Mouse (Mus musculus) liver, embryonic 11.5 days (tissue): ENCODE measurements around the gene Gm12258. TPM values are rescaled to one million over a fixed set of nuclear protein-coding genes. Genes with fewer than 3 reads are reported as not detected.

Experiments used
- ATAC-seq: fragments of 200-750 bp; cut with Nextera tagmentation; replicated peaks from 2 replicates; pipeline ENCODE4 v1.8.0; 2017; ENCODE audit warnings: moderate number of reproducible peaks, mild to moderate bottlenecking, moderate TSS enrichment, moderate library complexity; ENCODE audit not compliant: low FRiP score
- DNase-seq: peaks from one replicate; pipeline ENCODE4 v3.0.0-alpha.2; 2017; ENCODE audit warnings: low spot score
- H3K27ac ChIP-seq: fragments of 300-500 bp; sonication (generic); 2 replicates; pipeline ENCODE4 v1.5.1; 2014; ENCODE audit warnings: mild to moderate bottlenecking, low read depth, low read length, control low read depth
- H3K27me3 ChIP-seq: fragments of 300-500 bp; sonication (generic); replicated peaks from 2 replicates; pipeline ENCODE4 v1.6.1; 2014; ENCODE audit warnings: low read length, mixed read lengths; ENCODE audit not compliant: control insufficient read depth, insufficient read depth
- H3K36me3 ChIP-seq: fragments of 300-500 bp; sonication (generic); 2 replicates; pipeline ENCODE4 v1.6.1; 2014; ENCODE audit warnings: mild to moderate bottlenecking, low read length, moderate library complexity, mixed read lengths; ENCODE audit not compliant: control insufficient read depth, insufficient read depth
- H3K4me1 ChIP-seq: fragments of 300-500 bp; sonication (generic); replicated peaks from 2 replicates; pipeline ENCODE4 v1.6.1; 2014; ENCODE audit warnings: low read length, mixed read lengths; ENCODE audit not compliant: control insufficient read depth, insufficient read depth
- H3K4me2 ChIP-seq: fragments of 300-500 bp; sonication (generic); 2 replicates; pipeline ENCODE4 v1.6.1; 2014; ENCODE audit warnings: mild to moderate bottlenecking, control low read depth, moderate library complexity
- H3K4me3 ChIP-seq: fragments of 300-500 bp; sonication (generic); 2 replicates; pipeline ENCODE4 v1.5.1; 2014; ENCODE audit warnings: low read depth, low read length, control low read depth
- H3K9ac ChIP-seq: fragments of 300-500 bp; sonication (generic); 2 replicates; pipeline ENCODE4 v1.6.1; 2014; ENCODE audit warnings: low read depth, low read length, control low read depth
- H3K9me3 ChIP-seq: fragments of 300-500 bp; sonication (generic); 2 replicates; pipeline ENCODE4 v1.6.1; 2016; ENCODE audit warnings: low read length, inconsistent platforms, mixed read lengths; ENCODE audit not compliant: control insufficient read depth
- WGBS: fragments of 180-500 bp; shearing (Covaris S2); extraction: QIAGEN DNeasy Blood & Tissue Kit; methylation state at CpG from one replicate; pipeline ENCODE4 v1.1.7; 2014; 5-methylcytosine and 5-hydroxymethylcytosine counted together
- polyA plus RNA-seq: library from polyadenylated mRNA; unstranded; fragments of >200 nt; fragmentation: Nextera tagmentation; extraction: Ambion mirVana; gene quantifications from 2 replicates; pipeline ENCODE4 v1.2.1, GENCODE M21; 2014

Gene Gm12258
- polyA plus RNA-seq, 1 experiment from 2014 or later = 4.3 TPM

DNA sequence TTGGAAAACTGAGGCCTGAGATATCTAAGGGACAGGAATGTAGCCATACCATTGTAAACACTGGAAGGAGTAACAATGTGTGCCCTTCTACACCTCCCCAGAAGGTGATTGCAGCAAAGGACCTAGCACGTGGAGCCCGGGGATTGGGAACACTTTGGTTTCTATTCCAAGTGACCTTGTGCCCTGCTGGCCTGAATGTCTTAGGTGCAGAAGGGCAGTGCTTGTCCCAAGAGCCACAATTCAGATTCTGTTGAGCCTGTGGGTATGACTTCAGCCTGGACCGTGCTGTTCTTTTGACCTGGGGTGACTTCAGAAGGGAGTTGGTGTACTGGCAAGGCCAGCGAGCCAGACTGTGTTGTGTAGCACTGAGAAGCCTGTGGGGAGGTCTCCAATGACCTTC lies 24.0 kb downstream of the Gm12258 start:
- 85% methylated on average over 4 of the region's 4 CpGs for WGBS
- Histone ChIP-seq H3K4me3 (no peak overlapping the region), H3K36me3 (peaks cover 8% of the 10 kb centered on the region; the same call in 1 of the 2 replicates), H3K27ac (no peak overlapping the region), H3K27me3 (no peaks in the 10 kb centered on the region), H3K4me2 (no peak overlapping the region), H3K4me1 (no peaks in the 10 kb centered on the region), H3K9me3 (no peaks in the 10 kb centered on the region), H3K9ac (no peak overlapping the region)
- DNase-seq (no peak), ATAC-seq (no peak)

DNA sequence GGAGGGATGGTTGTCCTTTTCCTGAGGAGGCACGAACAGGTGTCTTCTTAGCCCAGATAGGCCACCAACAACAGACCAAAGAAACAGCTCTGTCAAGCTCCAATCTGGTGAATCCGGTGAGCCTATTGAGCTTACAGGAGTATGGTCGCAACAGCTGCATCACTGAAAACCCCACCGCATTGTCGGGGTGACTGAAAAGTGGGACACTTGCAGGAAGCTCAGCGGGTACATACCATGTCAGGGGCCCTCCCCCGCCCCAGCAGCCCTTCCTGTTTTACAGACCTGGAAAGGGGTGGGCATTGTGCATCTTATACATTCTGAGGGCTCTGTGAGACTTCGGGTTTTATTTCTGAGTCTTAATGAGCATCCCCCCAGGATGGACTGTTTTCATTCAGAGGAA lies 36.8 kb downstream of the Gm12258 start:
- H3K36me3 ChIP-seq = peaks cover 17% of the 10 kb centered on the region; the same call in 1 of the 2 replicates

DNA sequence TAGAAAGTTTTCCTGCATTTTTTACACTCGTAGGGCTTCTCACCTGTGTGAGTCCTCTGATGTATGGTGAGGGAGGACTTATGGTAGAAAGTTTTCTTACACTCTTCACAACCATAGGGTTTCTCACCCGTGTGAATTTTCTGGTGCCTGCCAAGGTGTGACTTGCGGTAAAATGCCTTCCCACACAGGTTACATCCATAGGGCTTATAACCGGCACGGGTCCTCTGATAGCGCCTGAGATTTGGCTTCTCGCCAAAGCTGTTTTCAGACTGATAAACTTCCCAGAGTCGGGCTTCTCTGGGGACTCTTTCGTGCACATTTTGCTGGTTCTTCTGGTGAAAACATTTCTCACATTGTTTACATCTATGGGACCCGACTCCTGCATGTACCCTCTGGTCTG lies 43.6 kb downstream of the Gm12258 start:
- DNase-seq (no peak), ATAC-seq (no peak)
- Histone ChIP-seq H3K4me2 (no peak overlapping the region), H3K27me3 (no peaks in the 10 kb centered on the region), H3K9ac (no peak overlapping the region), H3K36me3 (peaks cover 50% of the 10 kb centered on the region), H3K4me3 (no peak overlapping the region), H3K9me3 (no peaks in the 10 kb centered on the region), H3K27ac (no peak overlapping the region), H3K4me1 (no peaks in the 10 kb centered on the region)
- 93% methylated on average over 10 of the region's 10 CpGs for WGBS

More for the DNA sequence above, 36.8 kb downstream of the Gm12258 start:
- Histone ChIP-seq H3K27me3 (no peaks in the 10 kb centered on the region), H3K4me1 (no peaks in the 10 kb centered on the region), H3K27ac (no peak overlapping the region), H3K9me3 (no peaks in the 10 kb centered on the region), H3K4me2 (no peak overlapping the region), H3K4me3 (no peak overlapping the region), H3K9ac (no peak overlapping the region)
- no peak for DNase-seq
- ATAC-seq = no peak
- 86% methylated on average over 8 of the region's 8 CpGs for WGBS

DNA sequence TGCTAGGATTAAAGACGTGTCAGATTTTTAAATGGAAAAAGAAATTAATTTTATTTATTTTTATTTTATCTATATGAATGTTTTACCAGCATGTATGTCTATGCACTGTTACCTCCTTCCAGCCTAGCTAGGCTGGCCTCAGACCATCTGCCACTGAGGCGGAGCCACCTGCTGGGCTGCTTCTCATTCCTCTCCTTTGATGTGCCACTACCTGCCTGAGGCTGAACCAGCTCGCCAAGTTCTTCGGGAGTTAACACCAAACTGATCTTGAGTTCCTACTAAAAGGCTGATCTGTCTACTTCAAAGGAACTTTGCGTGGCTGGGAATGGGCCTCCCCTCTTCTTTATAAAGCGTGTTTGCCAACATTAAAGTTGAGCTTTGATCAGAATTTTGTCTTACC lies 47.5 kb downstream of the Gm12258 start:
- H3K27ac ChIP-seq = no peak overlapping the region
- peaks cover 58% of the 10 kb centered on the region for H3K36me3 ChIP-seq
- DNase-seq = no peak
- no peak overlapping the region for H3K4me2 ChIP-seq
- H3K27me3 ChIP-seq = no peaks in the 10 kb centered on the region
- no peak overlapping the region for H3K9ac ChIP-seq
- 85% methylated on average over 6 of the region's 6 CpGs for WGBS
- no peak overlapping the region for H3K4me3 ChIP-seq
- no peaks in the 10 kb centered on the region for H3K9me3 ChIP-seq
- H3K4me1 ChIP-seq = no peaks in the 10 kb centered on the region
- ATAC-seq = no peak

DNA sequence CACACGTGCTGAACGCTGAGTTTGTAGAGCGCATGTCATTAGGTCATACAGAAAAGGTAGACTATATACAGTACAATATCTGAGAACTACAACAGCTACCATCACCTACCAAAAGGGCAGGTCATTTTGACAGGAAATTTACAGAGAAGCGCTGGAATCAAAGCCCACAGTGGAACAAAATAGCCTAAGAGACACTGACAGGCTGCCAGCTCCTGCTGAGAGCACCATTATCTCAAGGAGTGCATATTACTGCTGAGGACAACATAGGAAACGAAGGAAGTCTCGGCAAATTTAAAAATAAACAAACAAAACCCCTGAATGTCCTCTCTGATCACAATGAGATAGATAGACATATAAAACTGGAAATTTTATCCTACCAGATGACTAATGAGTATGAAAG lies 50.5 kb downstream of the Gm12258 start:
- 88% methylated on average over 6 of the region's 6 CpGs for WGBS
- H3K27me3 ChIP-seq = no peaks in the 10 kb centered on the region
- peaks cover 37% of the 10 kb centered on the region; the same call in 1 of the 2 replicates for H3K36me3 ChIP-seq

DNA sequence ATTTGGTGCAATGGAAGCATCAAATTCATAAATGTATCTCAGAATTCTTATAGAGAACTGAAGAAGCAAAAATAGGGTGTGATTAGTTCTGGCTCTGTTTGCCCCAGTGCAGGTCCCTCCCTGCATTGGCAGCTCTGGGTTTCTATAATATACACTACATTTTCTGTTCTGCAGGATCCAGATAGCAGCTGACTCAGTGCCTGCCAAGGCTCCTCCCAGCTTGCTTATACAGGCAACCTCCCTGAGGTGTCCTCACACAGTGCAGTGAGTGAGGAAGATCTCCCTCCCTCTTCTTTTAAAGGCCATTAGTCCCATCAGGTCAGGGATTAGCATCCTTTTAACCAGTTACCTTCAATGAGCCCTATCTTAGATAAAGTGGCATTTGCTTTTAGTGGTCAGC lies 54.1 kb downstream of the Gm12258 start:
- no peak for DNase-seq
- no peaks in the 10 kb centered on the region for H3K27me3 ChIP-seq
- H3K9me3 ChIP-seq = no peaks in the 10 kb centered on the region
- H3K9ac ChIP-seq = no peak overlapping the region
- H3K4me3 ChIP-seq = no peak overlapping the region
- no peak overlapping the region for H3K27ac ChIP-seq
- ATAC-seq = peak; percentile 55
- peak overlapping the region; percentile 34; the same call in 1 of the 2 replicates for H3K4me2 ChIP-seq
- H3K4me1 ChIP-seq = peaks cover 10% of the 10 kb centered on the region
- peaks cover 15% of the 10 kb centered on the region; the same call in 1 of the 2 replicates for H3K36me3 ChIP-seq

More for the DNA sequence above, 50.5 kb downstream of the Gm12258 start:
- Histone ChIP-seq H3K9me3 (no peaks in the 10 kb centered on the region), H3K4me1 (peaks cover 6% of the 10 kb centered on the region; the same call in 1 of the 2 replicates), H3K4me3 (no peak overlapping the region), H3K4me2 (no peak overlapping the region), H3K27ac (no peak overlapping the region), H3K9ac (no peak overlapping the region)
- DNase-seq (no peak), ATAC-seq (no peak)

DNA sequence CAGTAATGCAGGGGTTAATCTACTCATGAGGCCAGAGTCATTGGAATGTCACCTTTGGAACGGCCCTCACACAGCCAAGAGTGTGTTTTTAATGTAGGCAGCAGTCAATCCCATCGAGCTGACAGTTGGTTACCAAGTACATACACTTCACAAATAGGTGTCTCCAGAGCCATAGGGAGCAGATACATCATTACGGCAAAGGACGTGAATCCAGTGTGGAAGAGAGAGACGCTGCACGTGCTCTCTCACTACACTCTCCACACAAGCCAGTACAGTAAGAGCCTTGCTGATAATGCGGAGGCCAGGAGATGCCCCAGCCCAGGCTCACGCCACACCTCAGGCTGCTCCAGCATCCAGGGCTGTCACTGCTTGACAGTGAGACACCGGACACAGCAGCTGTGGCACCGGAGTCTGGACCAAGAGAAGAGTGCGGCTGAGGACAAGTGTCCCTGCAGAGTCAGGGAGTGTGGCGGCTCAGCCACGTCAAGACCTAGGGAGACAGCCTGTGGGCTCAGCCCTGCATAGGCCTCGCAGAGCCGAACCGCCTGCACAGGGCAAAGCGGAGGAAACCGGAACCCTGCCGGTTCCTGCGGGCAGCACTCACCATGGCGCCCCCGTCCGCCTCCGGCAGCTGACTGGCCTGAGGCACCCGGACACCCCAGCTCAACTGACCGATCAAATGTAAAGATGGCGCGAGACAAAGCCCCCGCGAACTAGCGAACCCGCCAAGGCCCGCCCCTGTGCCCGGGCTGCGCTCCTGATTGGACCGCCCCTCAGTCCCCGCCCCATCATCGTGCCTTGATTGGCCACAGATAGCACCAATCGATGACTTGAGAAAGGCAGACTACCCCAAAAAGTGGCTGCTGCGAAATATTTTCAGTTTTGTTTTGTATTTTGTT lies 56.8 kb downstream of the Gm12258 start, which contains the start of gene Zfp39:
TSS of gene Zfp39 (minus strand) at position 715 of the 899 bp plus-strand sequence.
- peak within 1 kb of the TSS; percentile 96 for H3K4me2 ChIP-seq
- no peaks in the 10 kb centered on the region for H3K27me3 ChIP-seq
- 1% methylated on average over 40 of the region's 40 CpGs for WGBS
- peaks cover 7% of the 10 kb centered on the region; the same call in 1 of the 2 replicates for H3K36me3 ChIP-seq
- peaks cover 10% of the 10 kb centered on the region for H3K4me1 ChIP-seq
- H3K27ac ChIP-seq = peak within 1 kb of the TSS; percentile 93
- H3K9me3 ChIP-seq = no peaks in the 10 kb centered on the region
- H3K4me3 ChIP-seq = peak within 1 kb of the TSS; percentile 91
- H3K9ac ChIP-seq = peak within 1 kb of the TSS; percentile 94
- ATAC-seq = peak; percentile 94
- peak; percentile 97 for DNase-seq

DNA sequence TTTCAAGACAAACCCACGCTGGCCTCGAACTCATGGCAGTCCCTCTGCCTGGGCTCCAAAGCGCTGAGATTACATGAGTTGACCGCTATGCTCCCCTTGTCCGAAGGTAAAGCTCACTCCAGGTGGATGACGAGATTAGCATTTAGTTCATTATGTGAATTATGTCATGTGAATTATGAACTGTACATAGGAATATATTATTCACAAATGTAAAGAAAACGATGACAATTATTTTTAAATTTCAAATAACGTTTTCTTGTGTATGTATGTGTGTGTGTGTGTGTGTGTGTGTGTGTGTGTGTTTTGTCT lies 57.4 kb downstream of the Gm12258 start:
- H3K4me3 ChIP-seq = peak overlapping the region; percentile 91
- peak overlapping the region; percentile 96 for H3K4me2 ChIP-seq
- H3K9ac ChIP-seq = peak overlapping the region; percentile 94
- H3K27me3 ChIP-seq = no peaks in the 10 kb centered on the region
- ATAC-seq (peak; percentile 24; the same call in 1 of the 2 replicates), DNase-seq (no peak)
- peak overlapping the region; percentile 93; the same call in 1 of the 2 replicates for H3K27ac ChIP-seq
- peaks cover 10% of the 10 kb centered on the region for H3K4me1 ChIP-seq
- H3K9me3 ChIP-seq = no peaks in the 10 kb centered on the region
- WGBS = 4% methylated on average over 8 of the region's 8 CpGs
- H3K36me3 ChIP-seq = peaks cover 4% of the 10 kb centered on the region; the same call in 1 of the 2 replicates
